ENCODE assay signal across 7 mouse cellular contexts in the genomic region with DNA sequence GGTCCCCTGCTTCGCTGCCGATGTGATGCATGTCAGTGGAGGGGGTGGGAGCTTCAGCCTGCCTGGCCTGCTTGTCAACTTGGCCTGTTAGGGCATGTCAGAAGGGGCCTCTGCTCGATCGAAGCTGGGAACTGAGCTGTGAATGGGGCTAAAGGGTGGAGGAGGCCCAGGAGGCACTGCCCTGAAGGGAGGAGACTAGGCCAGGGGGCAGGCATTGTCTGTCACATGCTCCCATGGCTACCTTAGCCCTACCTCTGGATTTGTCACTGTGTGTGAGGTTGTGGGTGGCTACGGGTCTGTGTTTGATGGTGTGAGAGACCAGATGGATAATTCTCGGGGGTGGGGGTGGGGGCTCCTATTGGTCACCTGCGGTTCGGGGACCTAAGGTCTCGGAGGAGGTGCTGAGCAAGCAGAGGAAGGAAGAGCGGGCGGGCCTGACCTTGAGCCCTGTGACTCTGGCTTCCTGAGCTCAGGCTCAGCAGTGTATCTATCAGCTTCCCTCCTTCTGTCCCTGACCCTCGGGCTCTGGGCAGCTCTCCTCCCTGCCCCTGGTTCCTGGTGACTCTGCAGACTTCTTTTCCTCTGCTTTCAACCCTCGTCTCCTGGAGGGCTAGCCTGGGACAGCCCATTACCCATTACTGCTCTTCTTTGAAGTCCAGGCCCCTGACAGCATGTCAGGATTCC. TPM values are rescaled to one million over a fixed set of nuclear protein-coding genes. Genes with fewer than 3 reads are reported as not detected.
DNase-seq lines count a peak whose midpoint lies in the region; ATAC-seq lines count a peak whose summit lies in the region.

No protein-coding gene starts in this region.

- no peak overlapping the region for H3K9ac ChIP-seq in limb, embryonic 13.5 days

- H3K4me1 ChIP-seq in limb, embryonic 13.5 days, result peaks cover 66% of the 10 kb centered on the region

- no peaks in the 10 kb centered on the region for H3K9me3 ChIP-seq in limb, embryonic 13.5 days

- DNase-seq in MN1 (ENCODE audit: low spot score), result peak; percentile 63
- DNase-seq in adrenal gland, postnatal 25 days, result peak; percentile 65
- DNase-seq in B cell, adult 2 months, result no peak
- DNase-seq in thymus, postnatal 10 days (ENCODE audit: low spot score in 2 of 2), result no peak

- 57% methylated on average over 13 of the region's 13 CpGs for WGBS in limb, embryonic 13.5 days

- peak; percentile 34 to 41 for ATAC-seq in hematopoietic stem cell, adult 5-6 weeks (replicated peaks in 1 of 2; ENCODE audit: insufficient read depth in 1 of 2, low FRiP score in 2 of 2, low TSS enrichment in 1 of 2, low read depth in 1 of 2, poor library complexity in 2 of 2, severe bottlenecking in 2 of 2)
- ATAC-seq in limb, embryonic 13.5 days (ENCODE audit: low FRiP score, low read depth), result no peak
- ATAC-seq in monocyte, adult 5-6 weeks (replicated peaks; ENCODE audit: insufficient number of reproducible peaks, low FRiP score, low TSS enrichment, poor library complexity, severe bottlenecking), result peak; percentile 74

- H3K27me3 ChIP-seq in limb, embryonic 13.5 days, result peaks cover 14% of the 10 kb centered on the region

- H3K4me3 ChIP-seq in limb, embryonic 13.5 days, result no peak overlapping the region

- no peaks in the 10 kb centered on the region for H3K36me3 ChIP-seq in limb, embryonic 13.5 days

- peak overlapping the region; percentile 58 for H3K4me2 ChIP-seq in limb, embryonic 13.5 days (replicated peaks)

- peak overlapping the region; percentile 65 for H3K27ac ChIP-seq in limb, embryonic 13.5 days

RNA-seq across cellular contexts. Expression of a gene that starts 20.6 kb away (rescaled TPM):
- total RNA-seq in adrenal gland, postnatal 25 days (2021), result 29.5 and 37.8 TPM in 2 replicates
- total RNA-seq in hematopoietic stem cell, adult 5-6 weeks (2017), result 7.3 and 11.4 TPM in 2 replicates
- polyA plus RNA-seq in limb, embryonic 13.5 days (2015; fragmentation: Nextera tagmentation; extraction: Ambion mirVana), result 6.7 and 7.2 TPM in 2 replicates
- total RNA-seq in monocyte, adult 5-6 weeks (2017), result 4.7 to 5.8 TPM (median 5.0 TPM) in 3 replicates

Comparison
In these comparisons a context has a peak if more than half of its experiments do, and no peak if none do; other contexts are left out.
1. DNase-seq: peak in MN1 (single experiment) and adrenal gland, postnatal 25 days (single experiment); none in B cell, adult 2 months (0 of 2) and thymus, postnatal 10 days (0 of 2).